Mouse (Mus musculus) layer of hippocampus, adult 18-20 months (tissue): ENCODE results near the gene Krt25. TPM values are rescaled to one million over a fixed set of nuclear protein-coding genes. Genes with fewer than 3 reads are reported as not detected.

Source experiments
- DNase-seq, 2 experiments: peaks; one replicate each; pipeline ENCODE4 v3.0.0; 2022; ENCODE audit warnings: low spot score in 2 of 2
- total RNA-seq, 2 experiments: library from RNA; stranded (reverse); gene quantifications; 2 replicates each; pipeline ENCODE4 v1.2.3; 2021

Krt25 gene
- total RNA-seq, 2 experiments from 2014 or later, result not detected

DNA sequence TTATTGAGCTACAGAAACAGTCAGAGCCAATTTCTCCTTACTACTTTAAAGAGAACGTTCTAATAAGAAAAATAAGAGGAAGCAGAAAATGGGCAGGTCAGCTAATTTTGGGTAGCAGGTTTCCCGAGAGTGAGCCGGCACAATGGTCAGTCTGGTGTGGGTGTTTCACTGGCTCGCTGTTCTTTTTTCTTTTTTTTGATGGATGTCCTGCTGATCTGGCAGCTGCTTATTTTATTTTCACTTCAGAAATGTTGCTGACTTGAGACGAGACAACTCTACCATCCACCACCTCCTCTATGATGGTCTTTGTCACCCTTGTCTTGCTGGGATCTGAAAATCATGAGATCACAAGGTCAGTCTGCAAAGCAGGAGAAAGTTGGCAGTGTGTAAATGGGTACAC, 42.8 kb downstream of the Krt25 start:
- DNase-seq, result no peak

- DNase-seq, result no peak
These were observed 46.0 kb downstream of the Krt25 start for GRCm38 (mm10) chr11:99276786-99277185.

DNA sequence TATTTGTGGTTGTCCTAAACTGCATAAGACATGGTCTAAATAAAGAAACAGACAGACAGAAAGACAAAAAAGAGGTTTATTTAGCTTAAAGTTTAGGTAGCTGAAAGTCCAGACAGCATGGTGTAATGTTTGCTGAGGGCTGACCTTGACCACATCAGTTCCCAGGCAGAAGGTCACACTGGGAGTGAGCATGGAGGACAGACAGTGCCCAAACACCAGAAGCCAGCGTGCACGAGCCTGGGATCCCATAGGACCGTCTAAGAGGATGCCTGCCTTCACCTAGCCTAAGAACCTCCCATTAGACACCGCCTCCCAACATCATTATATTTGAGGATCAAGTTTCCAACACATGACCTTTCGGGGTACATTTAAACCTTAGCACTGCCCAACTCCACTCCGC, 47.1 kb downstream of the Krt25 start:
- no peak for DNase-seq

GRCm38 (mm10) chr11:99272721-99273120, 50.0 kb downstream of the Krt25 start:
- no peak for DNase-seq

DNA sequence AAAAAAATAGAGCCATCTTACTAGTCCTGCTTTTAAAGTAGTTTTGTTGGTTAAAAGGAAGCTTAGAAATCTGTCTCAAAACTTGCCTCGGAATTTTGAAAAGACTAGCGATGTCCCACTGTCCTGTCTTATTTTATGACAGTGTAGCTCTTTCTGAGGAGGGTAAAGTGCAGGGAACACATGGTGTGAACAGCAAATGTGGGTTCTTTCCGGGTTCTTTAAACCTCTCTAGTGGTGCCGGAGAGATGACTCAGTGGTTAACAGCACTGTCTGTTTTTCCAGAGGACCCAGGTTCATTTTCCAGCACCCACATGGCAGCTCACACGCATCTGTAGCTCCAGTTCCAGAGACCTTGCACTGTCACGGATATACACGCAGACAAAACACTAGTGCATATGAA, 53.6 kb downstream of the Krt25 start:
- no peak for DNase-seq

GRCm38 (mm10) chr11:99265796-99266195, 57.0 kb downstream of the Krt25 start:
- no peak for DNase-seq

Other genes with a start within 250 kb of the Krt25 start
- under 1 TPM; 0.08 to 0.32 TPM for gene Tns4, start 233.6 kb downstream of the Krt25 start, total RNA-seq
- gene Ccr7, start 167.9 kb downstream of the Krt25 start, total RNA-seq, result not detected
- 10 to 100 TPM; 54.5 to 55.7 TPM for gene Smarce1, start 91.9 kb downstream of the Krt25 start, total RNA-seq
- gene Krt222, start 78.9 kb downstream of the Krt25 start, total RNA-seq, result 10 to 100 TPM; 22.1 to 24.5 TPM
- gene Krt24, start 37.7 kb downstream of the Krt25 start, total RNA-seq, result not detected
- not detected for gene Krt26, start 15.0 kb upstream of the Krt25 start, total RNA-seq
- not detected for gene Krt27, start 28.2 kb upstream of the Krt25 start, total RNA-seq
- under 1 TPM; 0.20 to 0.25 TPM for gene Krt28, start 52.0 kb upstream of the Krt25 start, total RNA-seq
- gene Krt10, start 66.4 kb upstream of the Krt25 start, total RNA-seq, result 10 to 100 TPM; 12.2 to 13.4 TPM
- 1 to 10 TPM; 1.0 to 1.1 TPM for gene Krt12, start 99.3 kb upstream of the Krt25 start, total RNA-seq
- not detected for gene Krt20, start 115.2 kb upstream of the Krt25 start, total RNA-seq
- gene Krt23, start 170.2 kb upstream of the Krt25 start, total RNA-seq, result not detected
- not detected for gene Krt39, start 198.4 kb upstream of the Krt25 start, total RNA-seq
- gene Krt40, start 220.2 kb upstream of the Krt25 start, total RNA-seq, result not detected
- not detected for gene Krtap3-3, start 227.9 kb upstream of the Krt25 start, total RNA-seq
- gene Krtap3-2, start 233.9 kb upstream of the Krt25 start, total RNA-seq, result not detected
- gene Gm11939, start 236.5 kb upstream of the Krt25 start, total RNA-seq, result not detected
- gene Krtap3-1, start 243.7 kb upstream of the Krt25 start, total RNA-seq, result not detected